Mouse (Mus musculus) myocyte (in vitro differentiated cells): Measurements from ENCODE around the gene Cbx4. TPM values are rescaled to one million over a fixed set of nuclear protein-coding genes. Genes with fewer than 3 reads are reported as not detected.

Source experiments
- H3K27me3 ChIP-seq: one replicate; pipeline ENCODE4 v1.6.1; 2011; ENCODE audit not compliant: control insufficient read depth, insufficient read depth, insufficient read length
- H3K36me3 ChIP-seq: one replicate; pipeline ENCODE4 v1.6.1; 2011; ENCODE audit not compliant: control insufficient read depth, insufficient read depth
- H3K4me2 ChIP-seq: one replicate; pipeline ENCODE4 v1.6.1; 2011; ENCODE audit warnings: low read depth, control low read depth
- H3K4me3 ChIP-seq: one replicate; pipeline ENCODE4 v1.5.1; 2011; ENCODE audit warnings: mild to moderate bottlenecking, control low read depth, moderate library complexity
- H3K79me2 ChIP-seq: one replicate; pipeline ENCODE4 v1.6.1; 2011; ENCODE audit not compliant: control insufficient read depth, insufficient read depth
- H3ac ChIP-seq: one replicate; pipeline ENCODE4 v1.6.1; 2011; ENCODE audit not compliant: control insufficient read depth, insufficient read length
- CEBPB ChIP-seq: IDR thresholded peaks from 2 replicates; pipeline ENCODE4 v1.6.1; 2011; ENCODE audit warnings: mild to moderate bottlenecking, moderate library complexity; ENCODE audit not compliant: poor library complexity, insufficient read depth, severe bottlenecking
- E2F4 ChIP-seq: IDR thresholded peaks from one replicate; pipeline ENCODE4 v1.6.1; 2011; ENCODE audit warnings: mild to moderate bottlenecking, control low read depth, moderate library complexity; ENCODE audit not compliant: insufficient read depth
- MAX ChIP-seq: IDR thresholded peaks from one replicate; pipeline ENCODE4 v1.6.1; 2011; ENCODE audit warnings: low read depth, mild to moderate bottlenecking, control low read depth
- MYOD1 ChIP-seq, 3 experiments: IDR thresholded peaks; one replicate each; pipeline ENCODE4 v1.6.1; 2011; ENCODE audit warnings: control low read depth in 2 of 3, low read depth in 2 of 3, mild to moderate bottlenecking in 2 of 3, moderate library complexity in 1 of 3; ENCODE audit not compliant: insufficient read length in 2 of 3, control insufficient read depth in 1 of 3
- MYOG ChIP-seq, 3 experiments: IDR thresholded peaks; one replicate each; pipeline ENCODE4 v1.6.1; 2011; ENCODE audit warnings: control low read depth in 2 of 3, low read depth in 2 of 3, mild to moderate bottlenecking in 2 of 3; ENCODE audit not compliant: insufficient read length in 2 of 3, control insufficient read depth in 1 of 3, insufficient read depth in 1 of 3
- POLR2A ChIP-seq: IDR thresholded peaks from one replicate; pipeline ENCODE4 v1.6.1; 2011; ENCODE audit warnings: low read depth, mild to moderate bottlenecking, control low read depth, moderate library complexity; ENCODE audit not compliant: insufficient read length
- POLR2AphosphoS2 ChIP-seq: IDR thresholded peaks from one replicate; pipeline ENCODE4 v1.6.1; 2011; ENCODE audit warnings: low read depth, control low read depth; ENCODE audit not compliant: insufficient read length
- REST ChIP-seq: IDR thresholded peaks from one replicate; pipeline ENCODE4 v1.6.1; 2011; ENCODE audit warnings: mild to moderate bottlenecking, control low read depth, moderate library complexity; ENCODE audit not compliant: insufficient read depth, insufficient read length
- SRF ChIP-seq: IDR thresholded peaks from one replicate; pipeline ENCODE4 v1.6.1; 2011; ENCODE audit warnings: low read depth; ENCODE audit not compliant: control insufficient read depth, insufficient read length
- TCF12 ChIP-seq: IDR thresholded peaks from one replicate; pipeline ENCODE4 v1.6.1; 2011; ENCODE audit warnings: mild to moderate bottlenecking, control low read depth; ENCODE audit not compliant: poor library complexity, insufficient read depth, severe bottlenecking
- TCF3 ChIP-seq: IDR thresholded peaks from one replicate; pipeline ENCODE4 v1.6.1; 2011; ENCODE audit warnings: low read depth, control low read depth; ENCODE audit not compliant: insufficient read length
- USF1 ChIP-seq: IDR thresholded peaks from one replicate; pipeline ENCODE4 v1.6.1; 2011; ENCODE audit warnings: low read depth, mild to moderate bottlenecking, control low read depth, moderate library complexity
- polyA plus RNA-seq: library from polyadenylated mRNA; unstranded; fragments of >200 nt; fragmentation: generic; extraction: Trizol; gene quantifications from one replicate; pipeline ENCODE4 v1.2.1, GENCODE M21; 2012; ENCODE audit warnings: missing spikeins

Cbx4 gene
- polyA plus RNA-seq, 1 experiment, result 29.9 TPM

- TF ChIP-seq MYOG (IDR thresholded peaks at IDR 0.05; ENCODE audit: control insufficient read depth in 1 of 3, insufficient read depth in 1 of 3, insufficient read length in 2 of 3, low read depth in 2 of 3) (no peak), USF1 (no peak), REST (no peak), POLR2A (no peak), SRF (no peak), POLR2AphosphoS2 (no peak)
- Histone ChIP-seq H3K27me3 (peaks cover 36% of the 10 kb centered on the region), H3K79me2 (peaks cover 11% of the 10 kb centered on the region), H3K4me3 (no peak overlapping the region), H3K4me2 (no peak overlapping the region), H3ac (no peak overlapping the region), H3K36me3 (no peaks in the 10 kb centered on the region)
Observed at GRCm38 (mm10) chr11:119043761-119044550, 42.1 kb downstream of the Cbx4 start.

- peaks cover 13% of the 10 kb centered on the region for H3K79me2 ChIP-seq
- H3K4me3 ChIP-seq, result no peak overlapping the region
- H3K36me3 ChIP-seq, result no peaks in the 10 kb centered on the region
- H3K4me2 ChIP-seq, result no peak overlapping the region
- H3K27me3 ChIP-seq, result peaks cover 31% of the 10 kb centered on the region
- TF ChIP-seq POLR2A, result no peak
- TF ChIP-seq USF1, result no peak
- no peak for TF ChIP-seq E2F4
- no peak for TF ChIP-seq TCF12
- no peak for TF ChIP-seq TCF3
- TF ChIP-seq SRF, result no peak
- no peak for TF ChIP-seq MYOG (IDR thresholded peaks at IDR 0.05; ENCODE audit: control insufficient read depth in 1 of 3, insufficient read depth in 1 of 3, insufficient read length in 2 of 3, low read depth in 2 of 3)
- TF ChIP-seq MYOD1 (IDR thresholded peaks at IDR 0.05; ENCODE audit: control insufficient read depth in 1 of 3, insufficient read length in 2 of 3, low read depth in 2 of 3), result no peak
- TF ChIP-seq REST, result no peak
- no peak for TF ChIP-seq MAX
- TF ChIP-seq POLR2AphosphoS2, result no peak
- H3ac ChIP-seq, result no peak overlapping the region
Observed at GRCm38 (mm10) chr11:119043273-119043540, 42.8 kb downstream of the Cbx4 start.

GRCm38 (mm10) chr11:119042466-119043272, 43.4 kb downstream of the Cbx4 start:
- TF ChIP-seq MYOD1 (IDR thresholded peaks at IDR 0.05; ENCODE audit: control insufficient read depth in 1 of 3, insufficient read length in 2 of 3, low read depth in 2 of 3) (no peak), USF1 (no peak), CEBPB (no peak), MAX (no peak), SRF (no peak), POLR2AphosphoS2 (no peak), TCF3 (no peak), TCF12 (no peak), POLR2A (no peak), REST (no peak), E2F4 (no peak), MYOG (IDR thresholded peaks at IDR 0.05; ENCODE audit: control insufficient read depth in 1 of 3, insufficient read depth in 1 of 3, insufficient read length in 2 of 3, low read depth in 2 of 3) (no peak)
- H3ac ChIP-seq, result no peak overlapping the region
- H3K36me3 ChIP-seq, result no peaks in the 10 kb centered on the region
- peaks cover 26% of the 10 kb centered on the region for H3K27me3 ChIP-seq
- H3K4me3 ChIP-seq, result no peak overlapping the region
- H3K79me2 ChIP-seq, result peaks cover 13% of the 10 kb centered on the region
- H3K4me2 ChIP-seq, result no peak overlapping the region

- peaks cover 13% of the 10 kb centered on the region for H3K79me2 ChIP-seq
- TF ChIP-seq MYOG (IDR thresholded peaks at IDR 0.05; ENCODE audit: control insufficient read depth in 1 of 3, insufficient read depth in 1 of 3, insufficient read length in 2 of 3, low read depth in 2 of 3) (no peak), POLR2A (no peak), MAX (no peak), TCF12 (no peak), MYOD1 (IDR thresholded peaks at IDR 0.05; ENCODE audit: control insufficient read depth in 1 of 3, insufficient read length in 2 of 3, low read depth in 2 of 3) (no peak), TCF3 (no peak), E2F4 (no peak), CEBPB (no peak), REST (no peak), USF1 (no peak), POLR2AphosphoS2 (no peak), SRF (no peak)
- H3K4me3 ChIP-seq, result peak overlapping the region; percentile 45
- peak overlapping the region; percentile 97 for H3K4me2 ChIP-seq
- peaks cover 20% of the 10 kb centered on the region for H3K27me3 ChIP-seq
- H3K36me3 ChIP-seq, result no peaks in the 10 kb centered on the region
- peak overlapping the region; percentile 53 for H3ac ChIP-seq
Observed at GRCm38 (mm10) chr11:119041750-119042465, 44.1 kb downstream of the Cbx4 start.
